Mouse (Mus musculus) heart, adult 2 months (tissue): ENCODE results near the gene Dgkg.

Source experiments
- CTCF ChIP-seq: fragments of 200-600 bp; IDR thresholded peaks from 2 replicates; pipeline ENCODE4 v1.8.1; 2022; ENCODE audit warnings: antibody characterized with exemption, mild to moderate bottlenecking, moderate library complexity
- EP300 ChIP-seq: fragments of 200-500 bp; IDR thresholded peaks from 2 replicates; pipeline ENCODE4 v1.6.1; 2011; ENCODE audit warnings: low read depth, low read length, control low read depth; ENCODE audit not compliant: insufficient read depth

DNA sequence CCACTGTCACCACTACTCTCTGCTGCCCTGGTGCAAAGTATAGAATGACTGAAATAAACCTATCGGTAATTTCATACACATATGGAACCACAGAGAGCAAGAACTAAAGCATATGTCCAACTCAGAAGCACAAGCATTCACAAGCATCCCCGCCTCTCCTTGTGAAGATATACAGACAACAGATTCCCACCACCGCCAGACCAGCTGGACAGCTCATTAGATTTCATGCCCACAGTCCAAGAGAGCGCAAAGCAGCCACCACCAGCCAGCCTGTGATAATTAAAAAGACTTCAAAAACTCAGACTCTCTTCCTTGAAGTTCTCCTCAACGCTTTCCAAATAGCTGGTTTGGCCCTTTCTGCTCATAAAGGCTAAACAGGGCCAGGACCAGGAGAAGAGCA lies 234.8 kb downstream of the Dgkg start:
- TF ChIP-seq CTCF (no peak), EP300 (no peak)
